Mouse (Mus musculus) liver, adult 2 months (tissue): ENCODE results near the gene Id3.

Experiments
- CTCF ChIP-seq: fragments of 200-500 bp; IDR thresholded peaks from 2 replicates; pipeline ENCODE4 v1.5.1; 2011; ENCODE audit warnings: low read depth, low read length, control low read depth
- POLR2A ChIP-seq: fragments of 200-500 bp; IDR thresholded peaks from 2 replicates; pipeline ENCODE4 v1.6.1; 2011; ENCODE audit warnings: low read length, control low read depth; ENCODE audit not compliant: insufficient read depth; ENCODE audit errors: extremely low read depth

DNA sequence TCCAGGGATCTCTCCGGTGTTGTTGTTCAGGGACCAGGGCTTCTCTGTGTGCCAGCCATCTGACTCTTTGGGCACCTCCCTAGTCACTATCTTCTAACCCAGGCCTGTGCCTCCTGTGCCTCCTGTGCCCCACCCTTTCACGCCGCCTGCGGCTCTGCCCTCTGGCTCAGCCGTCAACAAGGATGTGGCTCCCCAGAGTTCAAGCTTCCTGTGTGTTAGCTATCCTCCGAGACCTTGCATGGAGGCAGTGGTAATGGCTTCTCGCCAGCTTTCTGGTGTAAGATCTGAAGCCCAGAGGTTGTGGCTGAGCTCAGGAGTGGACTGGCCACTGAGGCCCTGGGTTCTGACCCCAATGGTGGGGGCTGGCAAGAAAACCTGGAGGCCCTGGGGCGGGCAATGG lies 46.6 kb downstream of the Id3 start:
- TF ChIP-seq CTCF (no peak), POLR2A (no peak)
